Mouse (Mus musculus) gastrocnemius, postnatal 14 days (tissue): Measurements from ENCODE around the gene Plxna4. TPM values are rescaled to one million over a fixed set of nuclear protein-coding genes. Genes with fewer than 3 reads are reported as not detected.
A peak's percentile ranks its signal among the peaks of the same experiment; 100 is the strongest.

ENCODE experiments used
- DNase-seq: peaks from one replicate; pipeline ENCODE4 v3.0.0; 2021; ENCODE audit warnings: mixed read lengths
- intact Hi-C: fragments of 180-260 bp; cut with DNase I; formaldehyde crosslinking; loops from one replicate; pipeline ENCODE4 v1.15.1; 2025; ENCODE audit warnings: low total_unique reads
- long read RNA-seq, 2 experiments: library from polyadenylated mRNA; stranded (forward); transcript quantifications; one replicate each; pipeline ENCODE4 v2.0.0; 2021
- total RNA-seq, 2 experiments: library from RNA; stranded (reverse); gene quantifications; 2 replicates each; pipeline ENCODE4 v1.2.3; 2021

The Plxna4 gene
- 1 to 10 TPM; 2.8 to 3.4 TPM for total RNA-seq
- long read RNA-seq, experiment 1, partial matches to known transcripts, result 1 of 1 reads
- long read RNA-seq, experiment 1, other reads (novel, unspliced or antisense), result 0 of 1 reads
- long read RNA-seq, experiment 2, partial matches to known transcripts, result 1 of 1 reads
- long read RNA-seq, experiment 2, other reads (novel, unspliced or antisense), result 0 of 1 reads

- peak; percentile 74 for DNase-seq
- intact Hi-C loops, result no loop called here
Observed at GRCm38 (mm10) chr6:32588056-32588671, at the start of gene Plxna4. Plxna4 (minus strand) TSS chr6:32588192.

- no peak for DNase-seq
Observed at GRCm38 (mm10) chr6:32637568-32638183, 49.7 kb upstream of the Plxna4 start.

GRCm38 (mm10) chr6:32610712-32611111 is 22.7 kb upstream of the Plxna4 start:
- DNase-seq, result no peak
- intact Hi-C loops, result no loop called here

More at GRCm38 (mm10) chr6:32637568-32638183, 49.7 kb upstream of the Plxna4 start:
- intact Hi-C loops, result no loop called here

DNA sequence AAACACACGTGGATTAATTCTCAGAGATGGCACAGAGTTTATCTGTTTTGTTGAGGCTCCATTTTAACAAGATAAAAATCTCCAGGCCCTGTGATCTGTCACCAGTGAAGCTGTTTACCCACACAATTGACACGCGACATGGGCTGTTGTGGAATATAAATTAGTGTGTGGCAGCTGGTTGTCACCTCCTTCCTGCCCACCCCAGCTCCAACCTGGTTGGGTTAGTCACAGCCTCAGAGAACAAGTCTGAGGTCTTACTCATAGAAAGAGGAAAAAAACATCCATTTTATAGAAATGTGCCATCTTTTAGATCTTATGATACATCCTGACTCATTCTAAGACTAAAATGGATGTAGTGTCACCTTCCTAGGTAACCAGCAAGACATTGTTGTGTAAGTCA is 18.8 kb upstream of the Plxna4 start:
- no peak for DNase-seq
- intact Hi-C loops, result no loop called here

- intact Hi-C loops, result no loop called here
- no peak for DNase-seq
Observed at GRCm38 (mm10) chr6:32605581-32605980, 17.6 kb upstream of the Plxna4 start.

DNA sequence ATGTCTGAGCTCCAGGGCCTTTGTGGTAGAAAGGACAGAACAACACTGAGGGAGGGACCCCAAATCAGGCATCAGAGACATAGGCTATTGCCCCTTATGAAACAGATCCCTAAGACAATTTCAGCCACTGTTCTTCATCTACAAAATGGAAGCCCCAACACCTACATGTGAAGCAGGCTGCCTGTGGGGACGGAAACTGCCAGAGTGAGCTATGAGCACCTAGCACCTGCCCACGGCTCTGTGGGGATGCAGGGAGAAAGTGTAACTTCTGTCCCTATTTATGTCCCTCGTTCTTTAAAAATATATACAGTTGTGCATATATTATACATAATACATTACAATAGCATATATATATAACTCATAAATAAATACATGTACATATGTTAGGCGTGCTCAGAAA is 16.9 kb upstream of the Plxna4 start:
- intact Hi-C loops, result no loop called here
- DNase-seq, result no peak

- DNase-seq, result no peak
- intact Hi-C loops, result no loop called here
Observed at GRCm38 (mm10) chr6:32602130-32602529, 14.1 kb upstream of the Plxna4 start.

DNA sequence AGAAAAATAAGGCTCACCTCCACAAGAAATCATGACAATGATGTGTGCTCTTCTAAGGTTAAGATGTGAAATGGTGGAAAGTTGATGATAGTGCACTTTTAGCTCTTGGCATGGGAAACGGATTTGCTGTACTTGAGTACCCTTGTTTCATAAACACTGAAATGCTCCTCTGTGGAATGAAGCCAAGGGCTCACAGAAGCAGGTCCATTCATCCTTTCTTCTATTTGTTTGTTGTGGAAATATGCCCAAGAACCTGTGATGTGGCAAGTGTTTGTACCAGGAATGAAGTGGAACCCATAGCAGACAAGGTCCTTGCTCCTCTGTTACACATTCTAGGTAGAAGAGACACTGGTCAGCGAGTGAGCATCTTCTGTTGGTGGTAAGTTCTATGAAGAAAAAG is 13.3 kb upstream of the Plxna4 start:
- intact Hi-C loops, result no loop called here
- DNase-seq, result no peak

- intact Hi-C loops, result no loop called here
- no peak for DNase-seq
Observed at GRCm38 (mm10) chr6:32595591-32595990, 7.6 kb upstream of the Plxna4 start.

GRCm38 (mm10) chr6:32590979-32591758 is 3.2 kb upstream of the Plxna4 start:
- intact Hi-C loops, result loop anchor here (2.0 to 5.0 kb wide), 2 partner anchors 262 to 654 kb away; no protein-coding TSS in a partner anchor
- peak; percentile 68 for DNase-seq

DNA sequence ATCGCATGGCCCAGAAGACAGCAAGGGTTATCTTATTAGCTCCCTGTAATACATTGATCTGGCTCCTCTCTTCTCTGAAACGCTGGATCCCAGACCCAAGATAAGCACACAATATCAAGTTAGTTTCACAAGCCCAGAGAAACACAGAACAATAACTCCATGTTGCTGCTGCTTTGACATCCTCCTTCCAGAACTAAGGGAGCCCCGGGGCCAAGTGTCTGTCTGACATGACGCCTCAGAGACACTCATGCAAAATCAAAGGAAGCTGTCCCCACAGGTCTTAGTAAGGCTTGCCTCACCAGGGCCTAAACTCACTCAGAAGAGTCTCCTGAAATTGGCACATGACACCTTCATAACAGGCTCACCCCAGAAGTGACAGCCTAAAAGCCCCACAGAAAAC is 1.6 kb upstream of the Plxna4 start:
- intact Hi-C loops, result loop anchor here (2.0 to 5.0 kb wide), 2 partner anchors 261 to 652 kb away; no protein-coding TSS in a partner anchor
- no peak for DNase-seq

GRCm38 (mm10) chr6:32587136-32588009 is 619 bp downstream of the Plxna4 start:
- intact Hi-C loops, result no loop called here
- peak; percentile 25 for DNase-seq

GRCm38 (mm10) chr6:32586821-32587135 is 1.2 kb downstream of the Plxna4 start:
- DNase-seq, result no peak
- intact Hi-C loops, result no loop called here

GRCm38 (mm10) chr6:32586390-32586789 is 1.6 kb downstream of the Plxna4 start:
- no peak for DNase-seq
- intact Hi-C loops, result no loop called here

- no peak for DNase-seq
- intact Hi-C loops, result no loop called here
Observed at GRCm38 (mm10) chr6:32585211-32585610, 2.8 kb downstream of the Plxna4 start.

GRCm38 (mm10) chr6:32584243-32584880 is 3.6 kb downstream of the Plxna4 start:
- intact Hi-C loops, result no loop called here
- DNase-seq, result no peak

DNA sequence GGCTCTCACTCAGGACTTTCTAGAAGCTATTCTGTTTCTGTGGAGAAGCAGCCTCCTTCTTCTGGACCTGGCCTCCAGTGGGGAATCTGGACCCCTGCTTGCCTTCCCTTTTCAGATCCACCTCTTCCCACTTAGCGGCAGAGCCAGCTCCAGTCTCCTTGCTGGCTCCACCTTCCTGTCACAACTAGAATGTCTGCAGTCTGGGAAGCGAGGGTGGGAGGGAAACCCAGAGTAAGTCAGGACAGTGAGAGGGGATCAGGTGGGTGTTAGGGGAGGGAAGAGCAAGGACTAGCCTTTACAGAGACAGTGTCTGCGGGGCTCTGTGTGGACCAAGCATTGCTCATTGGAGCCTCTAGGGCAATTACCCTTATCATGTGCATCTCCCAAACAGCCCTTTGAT is 4.4 kb downstream of the Plxna4 start:
- no peak for DNase-seq
- intact Hi-C loops, result no loop called here

DNA sequence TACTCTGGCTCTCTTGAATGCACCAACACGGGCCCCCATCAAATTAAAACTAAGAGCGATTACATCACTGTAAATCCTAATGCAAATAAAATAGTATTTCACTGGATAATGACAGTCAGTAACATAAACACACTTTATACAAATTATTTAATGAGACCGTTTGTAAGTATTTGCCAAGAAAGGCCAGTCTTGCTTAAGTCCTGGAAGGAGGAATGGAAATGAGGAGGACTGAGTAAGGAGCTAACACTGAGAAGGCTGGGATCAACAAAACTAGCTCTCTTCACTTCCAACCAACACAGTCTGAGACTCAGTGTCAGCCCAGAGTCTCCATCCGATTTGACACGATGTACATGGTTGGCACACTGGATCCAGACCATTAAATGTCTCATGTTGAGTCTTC is 16.5 kb downstream of the Plxna4 start:
- intact Hi-C loops, result no loop called here
- DNase-seq, result no peak

GRCm38 (mm10) chr6:32570445-32570844 is 17.5 kb downstream of the Plxna4 start:
- intact Hi-C loops, result no loop called here
- no peak for DNase-seq
